Mouse (Mus musculus): ENCODE data around the gene A030005K14Rik. TPM values are rescaled to one million over a fixed set of nuclear protein-coding genes. Genes with fewer than 3 reads are reported as not detected.

A030005K14Rik gene
- polyA plus RNA-seq, 2 experiments = not detected

- DNase-seq (ENCODE audit: low read depth in 3 of 3, low spot score in 3 of 3) = no peak
- no peaks in the 10 kb centered on the region for H3K4me1 ChIP-seq (replicated peaks; ENCODE audit: control insufficient read depth in 2 of 2, insufficient read depth in 2 of 2, low read length in 1 of 2)
- H3K4me3 ChIP-seq (ENCODE audit: insufficient read depth in 1 of 2, low read depth in 2 of 2, low read length in 2 of 2) = no peak within 1 kb of the TSS
- H3K27me3 ChIP-seq (ENCODE audit: control insufficient read depth, insufficient read depth, low read length) = no peaks in the 10 kb centered on the region
- no peak within 1 kb of the TSS for H3K27ac ChIP-seq
- H3K4me2 ChIP-seq (ENCODE audit: low read depth) = no peak within 1 kb of the TSS
- no peaks in the 10 kb centered on the region for H3K36me3 ChIP-seq (replicated peaks; ENCODE audit: control insufficient read depth, insufficient read depth, low read depth)
- WGBS (ENCODE audit: insufficient replicate concordance) = 82% methylated on average over 4 of the region's 4 CpGs
- H3K9ac ChIP-seq (replicated peaks) = no peak within 1 kb of the TSS
- TF ChIP-seq EP300 (IDR thresholded peaks at IDR 0.05; ENCODE audit: low read depth) (no peak), CTCF (IDR thresholded peaks at IDR 0.05; ENCODE audit: low read depth) (no peak)
- no peaks in the 10 kb centered on the region for H3K9me3 ChIP-seq (ENCODE audit: control insufficient read depth, low read length)
- ATAC-seq (ENCODE audit: insufficient read depth) = no peak
Observed at GRCm38 (mm10) chr1:83060643-83061042, 1.5 kb upstream of the A030005K14Rik start, which contains the start of gene Krtap28-13. Gene Krtap28-13 (plus strand): TSS chr1:83060930.

- TF ChIP-seq CTCF (IDR thresholded peaks at IDR 0.05; ENCODE audit: low read depth) = no peak
- TF ChIP-seq EP300 (IDR thresholded peaks at IDR 0.05; ENCODE audit: low read depth) = no peak
- no peaks in the 10 kb centered on the region for H3K9me3 ChIP-seq (ENCODE audit: control insufficient read depth, low read length)
- ATAC-seq (ENCODE audit: insufficient read depth) (no peak), DNase-seq (ENCODE audit: low read depth in 3 of 3, low spot score in 3 of 3) (no peak)
- H3K4me2 ChIP-seq (ENCODE audit: low read depth) = no peak overlapping the region
- H3K9ac ChIP-seq (replicated peaks) = no peak overlapping the region
- H3K4me1 ChIP-seq (replicated peaks; ENCODE audit: control insufficient read depth in 2 of 2, insufficient read depth in 2 of 2, low read length in 1 of 2) = no peaks in the 10 kb centered on the region
- no peaks in the 10 kb centered on the region for H3K36me3 ChIP-seq (replicated peaks; ENCODE audit: control insufficient read depth, insufficient read depth, low read depth)
- no peak overlapping the region for H3K27ac ChIP-seq
- no peaks in the 10 kb centered on the region for H3K27me3 ChIP-seq (ENCODE audit: control insufficient read depth, insufficient read depth, low read length)
- H3K4me3 ChIP-seq (ENCODE audit: insufficient read depth in 1 of 2, low read depth in 2 of 2, low read length in 2 of 2) = no peak overlapping the region
- WGBS (ENCODE audit: insufficient replicate concordance) = 72% methylated on average over 1 of the region's 1 CpGs
Observed at GRCm38 (mm10) chr1:83058481-83058880, 697 bp downstream of the A030005K14Rik start.

- no peaks in the 10 kb centered on the region for H3K9me3 ChIP-seq (ENCODE audit: control insufficient read depth, low read length)
Observed at GRCm38 (mm10) chr1:83044882-83045427, 14.2 kb downstream of the A030005K14Rik start, which contains the start of gene Gm47969. Gene Gm47969 (plus strand): TSS chr1:83044932.

GRCm38 (mm10) chr1:83042380-83042779 lies 16.8 kb downstream of the A030005K14Rik start, which contains the start of gene Krtap28-10:
Gene Krtap28-10 (minus strand): TSS chr1:83042480.
- no peaks in the 10 kb centered on the region; the same call in 1 of the 2 replicates for H3K27me3 ChIP-seq (ENCODE audit: control insufficient read depth, insufficient read depth, low read length)
- no peaks in the 10 kb centered on the region for H3K4me1 ChIP-seq (replicated peaks; ENCODE audit: control insufficient read depth in 2 of 2, insufficient read depth in 2 of 2, low read length in 1 of 2)
- H3K27ac ChIP-seq = no peak within 1 kb of the TSS
- WGBS (ENCODE audit: insufficient replicate concordance) = 49% methylated on average over 2 of the region's 2 CpGs
- no peak for DNase-seq (ENCODE audit: low read depth in 3 of 3, low spot score in 3 of 3)
- TF ChIP-seq CTCF (IDR thresholded peaks at IDR 0.05; ENCODE audit: low read depth) = no peak
- no peak for TF ChIP-seq EP300 (IDR thresholded peaks at IDR 0.05; ENCODE audit: low read depth)
- H3K4me3 ChIP-seq (ENCODE audit: insufficient read depth in 1 of 2, low read depth in 2 of 2, low read length in 2 of 2) = no peak within 1 kb of the TSS
- H3K9ac ChIP-seq (replicated peaks) = no peak within 1 kb of the TSS
- H3K9me3 ChIP-seq (ENCODE audit: control insufficient read depth, low read length) = no peaks in the 10 kb centered on the region
- no peaks in the 10 kb centered on the region for H3K36me3 ChIP-seq (replicated peaks; ENCODE audit: control insufficient read depth, insufficient read depth, low read depth)
- no peak within 1 kb of the TSS for H3K4me2 ChIP-seq (ENCODE audit: low read depth)
- ATAC-seq (ENCODE audit: insufficient read depth) = no peak

More at GRCm38 (mm10) chr1:83044882-83045427, 14.2 kb downstream of the A030005K14Rik start, which contains the start of gene Gm47969:
- Histone ChIP-seq H3K27ac (no peak within 1 kb of the TSS), H3K4me1 (replicated peaks; ENCODE audit: control insufficient read depth in 2 of 2, insufficient read depth in 2 of 2, low read length in 1 of 2) (no peaks in the 10 kb centered on the region), H3K4me2 (ENCODE audit: low read depth) (no peak within 1 kb of the TSS), H3K9ac (replicated peaks) (no peak within 1 kb of the TSS), H3K27me3 (ENCODE audit: control insufficient read depth, insufficient read depth, low read length) (no peaks in the 10 kb centered on the region), H3K36me3 (replicated peaks; ENCODE audit: control insufficient read depth, insufficient read depth, low read depth) (no peaks in the 10 kb centered on the region), H3K4me3 (ENCODE audit: insufficient read depth in 1 of 2, low read depth in 2 of 2, low read length in 2 of 2) (no peak within 1 kb of the TSS)
- no peak for TF ChIP-seq EP300 (IDR thresholded peaks at IDR 0.05; ENCODE audit: low read depth)
- 0 out of 2 replicates have a peak, but pooled peaks have one; percentile 16 for TF ChIP-seq CTCF (IDR thresholded peaks at IDR 0.05; ENCODE audit: low read depth)
- no peak for DNase-seq (ENCODE audit: low read depth in 3 of 3, low spot score in 3 of 3)
- WGBS (ENCODE audit: insufficient replicate concordance) = 28% methylated on average over 5 of the region's 5 CpGs
- no peak for ATAC-seq (ENCODE audit: insufficient read depth)

GRCm38 (mm10) chr1:83039080-83039479 lies 20.1 kb downstream of the A030005K14Rik start:
- Histone ChIP-seq H3K9me3 (ENCODE audit: control insufficient read depth, low read length) (no peaks in the 10 kb centered on the region), H3K36me3 (replicated peaks; ENCODE audit: control insufficient read depth, insufficient read depth, low read depth) (no peaks in the 10 kb centered on the region), H3K4me2 (ENCODE audit: low read depth) (no peak overlapping the region), H3K9ac (replicated peaks) (no peak overlapping the region), H3K4me3 (ENCODE audit: insufficient read depth in 1 of 2, low read depth in 2 of 2, low read length in 2 of 2) (no peak overlapping the region), H3K27me3 (ENCODE audit: control insufficient read depth, insufficient read depth, low read length) (no peaks in the 10 kb centered on the region; the same call in 1 of the 2 replicates), H3K4me1 (replicated peaks; ENCODE audit: control insufficient read depth in 2 of 2, insufficient read depth in 2 of 2, low read length in 1 of 2) (no peaks in the 10 kb centered on the region), H3K27ac (no peak overlapping the region)
- WGBS (ENCODE audit: insufficient replicate concordance) = 48% methylated on average over 4 of the region's 4 CpGs
- DNase-seq (ENCODE audit: low read depth in 3 of 3, low spot score in 3 of 3) (no peak), ATAC-seq (ENCODE audit: insufficient read depth) (no peak)
- TF ChIP-seq CTCF (IDR thresholded peaks at IDR 0.05; ENCODE audit: low read depth) (no peak), EP300 (IDR thresholded peaks at IDR 0.05; ENCODE audit: low read depth) (no peak)
